Mouse (Mus musculus): ENCODE results near the gene Cul7.

DNA sequence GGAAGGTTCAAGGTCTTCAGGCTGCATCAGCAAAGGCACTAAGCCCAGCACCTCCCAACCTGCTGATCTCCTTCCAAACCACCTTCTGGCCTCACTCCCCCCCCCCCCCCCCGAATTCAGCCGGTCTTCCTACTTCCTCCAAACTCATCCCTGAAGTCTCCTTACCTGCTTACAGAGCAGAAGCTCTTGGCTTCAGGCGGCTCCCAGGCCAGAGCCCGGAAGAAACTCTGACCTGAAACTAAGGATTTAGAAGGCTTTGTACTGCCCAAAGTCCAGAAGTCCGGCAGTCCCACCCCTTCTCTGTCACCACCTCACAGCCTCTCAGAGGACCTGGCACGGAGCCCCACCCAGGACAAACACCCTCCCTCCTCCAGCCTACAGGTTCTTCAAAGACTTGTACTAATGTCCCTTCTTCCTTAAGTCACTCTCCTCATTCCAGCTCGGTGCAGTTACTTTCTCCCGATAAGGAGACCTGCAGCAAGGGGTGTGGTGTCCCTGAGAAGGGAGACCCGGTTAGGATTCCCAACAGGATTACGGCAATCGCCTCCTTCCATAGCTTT, 5.1 kb upstream of the Cul7 start:
- TF ChIP-seq POLR2A (IDR thresholded peaks at IDR 0.05; ENCODE audit: low read depth, low read length) (peak; percentile 53), CTCF (conservative IDR thresholded peaks at IDR 0.05; ENCODE audit: insufficient read depth, insufficient read length, low read depth, low read length) (no peak)

Data from kidney, adult 2 months (tissue).